Comparison of ENCODE assay signal across 29 mouse cellular contexts in the genomic region with DNA sequence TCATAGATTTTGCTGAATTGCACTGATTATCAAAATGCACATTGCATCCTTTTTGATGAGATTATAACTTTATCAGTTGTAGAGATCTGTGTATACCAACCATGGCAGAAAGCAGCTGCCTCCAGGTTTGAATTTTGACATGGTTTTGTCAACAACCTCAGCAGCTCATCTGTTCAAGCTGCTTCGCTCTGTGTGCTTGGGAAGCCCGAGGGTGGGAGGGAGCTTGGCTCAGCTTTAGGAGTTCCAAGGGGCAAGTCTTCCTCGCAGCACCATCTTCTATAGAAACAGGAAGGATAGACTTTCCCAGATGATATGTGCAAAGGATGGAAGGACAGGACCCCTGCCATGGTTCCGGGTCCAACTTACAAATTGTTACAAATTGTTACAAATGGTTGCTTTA. TPM values are rescaled to one million over a fixed set of nuclear protein-coding genes. Genes with fewer than 3 reads are reported as not detected.
DNase-seq lines count a peak whose midpoint lies in the region; ATAC-seq and TF ChIP-seq lines count a peak whose summit lies in the region.
"Had no signal": no experiment of that assay in that cellular context is flagged by ENCODE, and none has a peak within 500 bp of the region (broad histone marks: within the 10 kb centered on the region; RNA-seq: fewer than 3 reads in every experiment).

No protein-coding gene starts in this region.

- no peaks in the 10 kb centered on the region for H3K36me3 ChIP-seq in forebrain, embryonic 14.5 days (ENCODE audit: control insufficient read depth, insufficient read depth, low read length)
- no peaks in the 10 kb centered on the region for H3K36me3 ChIP-seq in forebrain, embryonic 12.5 days (replicated peaks)
- no peaks in the 10 kb centered on the region; the same call in 1 of the 2 replicates for H3K36me3 ChIP-seq in forebrain, postnatal 0 days (ENCODE audit: insufficient read depth)
- H3K36me3 ChIP-seq: embryonic facial prominence, embryonic 12.5 days; embryonic facial prominence, embryonic 15.5 days; G1E; heart, embryonic 12.5 days; heart, embryonic 15.5 days; hindbrain, embryonic 10.5 days had no signal

- H3K27ac ChIP-seq in forebrain, embryonic 14.5 days (ENCODE audit: low read depth, low read length), result no peak overlapping the region
- no peak overlapping the region for H3K27ac ChIP-seq in forebrain, embryonic 12.5 days
- H3K27ac ChIP-seq in layer of hippocampus, adult 2 months, result peak overlapping the region; percentile 24; the same call in 1 of the 2 replicates
- no peak overlapping the region; the same call in 1 of the 2 replicates for H3K27ac ChIP-seq in forebrain, postnatal 0 days (ENCODE audit: low read depth, low read length)
- H3K27ac ChIP-seq: embryonic facial prominence, embryonic 12.5 days; embryonic facial prominence, embryonic 15.5 days; gastrocnemius, adult 2 months; heart, embryonic 15.5 days; hindbrain, embryonic 10.5 days; hindbrain, embryonic 14.5 days had no signal

- no peak overlapping the region for H3K4me3 ChIP-seq in forebrain, embryonic 14.5 days (ENCODE audit: low read depth, low read length)
- H3K4me3 ChIP-seq in forebrain, embryonic 12.5 days (replicated peaks), result no peak overlapping the region
- no peak overlapping the region for H3K4me3 ChIP-seq in layer of hippocampus, adult 2 months
- H3K4me3 ChIP-seq in forebrain, postnatal 0 days (ENCODE audit: low read depth, low read length), result no peak overlapping the region
- H3K4me3 ChIP-seq: embryonic facial prominence, embryonic 12.5 days; embryonic facial prominence, embryonic 15.5 days; gastrocnemius, adult 2 months; heart, embryonic 12.5 days; heart, embryonic 15.5 days; hindbrain, embryonic 10.5 days had no signal

- no peak overlapping the region for H3K9ac ChIP-seq in forebrain, embryonic 14.5 days (ENCODE audit: low read length)
- no peak overlapping the region for H3K9ac ChIP-seq in forebrain, embryonic 12.5 days
- H3K9ac ChIP-seq in forebrain, postnatal 0 days, result no peak overlapping the region
- H3K9ac ChIP-seq: embryonic facial prominence, embryonic 12.5 days; embryonic facial prominence, embryonic 15.5 days; heart, embryonic 12.5 days; heart, embryonic 15.5 days; hindbrain, embryonic 14.5 days had no signal

- peak; percentile 60; the same call in 1 of the 2 replicates for ATAC-seq in forebrain, embryonic 14.5 days
- no peak for ATAC-seq in forebrain, embryonic 12.5 days (ENCODE audit: low FRiP score)
- peak; percentile 66; the same call in 1 of the 2 replicates for ATAC-seq in forebrain, postnatal 0 days
- ATAC-seq: intestine, postnatal 0 days; Patski had no signal

- no peak overlapping the region for H3K4me2 ChIP-seq in forebrain, embryonic 14.5 days (ENCODE audit: low read length)
- H3K4me2 ChIP-seq in forebrain, embryonic 12.5 days, result no peak overlapping the region
- 0 out of 2 replicates have a peak overlapping the region, but pooled peaks have one; percentile 1 for H3K4me2 ChIP-seq in forebrain, postnatal 0 days (ENCODE audit: low read depth)
- H3K4me2 ChIP-seq: embryonic facial prominence, embryonic 12.5 days; embryonic facial prominence, embryonic 15.5 days; heart, embryonic 12.5 days; heart, embryonic 15.5 days; hindbrain, embryonic 14.5 days had no signal

- DNase-seq in forebrain, embryonic 14.5 days (ENCODE audit: low spot score), result peak; percentile 47
- no peak for DNase-seq in layer of hippocampus, adult 2 months (ENCODE audit: low spot score in 2 of 2)
- DNase-seq in layer of hippocampus, adult 18-20 months (ENCODE audit: low spot score in 2 of 2), result no peak
- peak; percentile 50 for DNase-seq in brain, embryonic 14.5 days (ENCODE audit: low read depth)
- DNase-seq in forebrain, postnatal 0 days, result peak; percentile 21
- no peak for DNase-seq in heart, adult 11 months
- DNase-seq: adrenal gland, postnatal 10 days; adrenal gland, postnatal 36 days; B cell, adult 2 months; cerebellum, adult 11 months; cerebellum, adult 2 months; cerebellum, adult 9-11 months; cerebellum, postnatal 25 days; gastrocnemius, adult 2 months; gastrocnemius, postnatal 14 days; heart, adult 18-20 months; heart, postnatal 10 days; heart, postnatal 36 days had no signal

- H3K4me1 ChIP-seq in forebrain, embryonic 14.5 days (ENCODE audit: control insufficient read depth, insufficient read depth, low read length), result peaks cover 9% of the 10 kb centered on the region; the same call in 1 of the 2 replicates
- H3K4me1 ChIP-seq in forebrain, embryonic 12.5 days, result no peaks in the 10 kb centered on the region
- H3K4me1 ChIP-seq in forebrain, postnatal 0 days (ENCODE audit: insufficient read depth), result 0 out of 2 replicates have a peak, but pooled peaks cover 7% of the 10 kb centered on the region
- H3K4me1 ChIP-seq: embryonic facial prominence, embryonic 12.5 days; embryonic facial prominence, embryonic 15.5 days; hindbrain, embryonic 10.5 days had no signal

- no peaks in the 10 kb centered on the region for H3K9me3 ChIP-seq in forebrain, embryonic 14.5 days (replicated peaks; ENCODE audit: control insufficient read depth, low read length)
- no peaks in the 10 kb centered on the region for H3K9me3 ChIP-seq in forebrain, embryonic 12.5 days
- no peaks in the 10 kb centered on the region for H3K9me3 ChIP-seq in forebrain, postnatal 0 days (ENCODE audit: low read length)
- H3K9me3 ChIP-seq: embryonic facial prominence, embryonic 12.5 days; embryonic facial prominence, embryonic 15.5 days; G1E; heart, embryonic 12.5 days; heart, embryonic 15.5 days; hindbrain, embryonic 10.5 days had no signal

- TF ChIP-seq CTCF in layer of hippocampus, adult 2 months (conservative IDR thresholded peaks at IDR 0.05), result no peak
- TF ChIP-seq CTCF in brain, embryonic 14.5 days (IDR thresholded peaks at IDR 0.05; ENCODE audit: borderline replicate concordance, extremely low read depth, insufficient read depth, insufficient read length), result no peak
- TF ChIP-seq CTCF in forebrain, postnatal 0 days (IDR thresholded peaks at IDR 0.05; ENCODE audit: low read depth), result no peak

- 78% methylated on average over 4 of the region's 4 CpGs for WGBS in forebrain, embryonic 14.5 days
- WGBS in forebrain, embryonic 12.5 days, result 78% methylated on average over 4 of the region's 4 CpGs
- WGBS in forebrain, postnatal 0 days, result 59% methylated on average over 4 of the region's 4 CpGs

- TF ChIP-seq POLR2A in brain, embryonic 14.5 days (IDR thresholded peaks at IDR 0.05; ENCODE audit: borderline replicate concordance, extremely low read depth, insufficient read depth, insufficient read length, poor library complexity, severe bottlenecking), result no peak

- no peaks in the 10 kb centered on the region for H3K27me3 ChIP-seq in forebrain, embryonic 14.5 days (replicated peaks; ENCODE audit: control insufficient read depth, insufficient read depth, low read length)
- no peaks in the 10 kb centered on the region for H3K27me3 ChIP-seq in forebrain, embryonic 12.5 days
- no peaks in the 10 kb centered on the region for H3K27me3 ChIP-seq in forebrain, postnatal 0 days (ENCODE audit: insufficient read depth, low read length)
- H3K27me3 ChIP-seq: CH12.LX; embryonic facial prominence, embryonic 12.5 days; embryonic facial prominence, embryonic 15.5 days; heart, embryonic 12.5 days; heart, embryonic 15.5 days; Patski had no signal

RNA-seq across cellular contexts. Expression of a gene that starts 32.9 kb away (rescaled TPM):
- 2.6 and 4.2 TPM in 2 replicates for polyA plus RNA-seq in forebrain, embryonic 14.5 days (2014; fragmentation: Nextera tagmentation; extraction: Ambion mirVana)
- polyA plus RNA-seq in forebrain, embryonic 12.5 days (2016; fragmentation: Nextera tagmentation; extraction: Ambion mirVana), result 4.2 and 4.4 TPM in 2 replicates
- total RNA-seq in layer of hippocampus, adult 2 months (2021), result 10 to 100 TPM; 32.0 to 34.7 TPM
- total RNA-seq in layer of hippocampus, adult 18-20 months (2021), result 10 to 100 TPM; 31.0 to 33.7 TPM
- polyA plus RNA-seq in brain, embryonic 14.5 days (2012; rRNA removed), result 4.2 and 5.5 TPM in 2 replicates
- 7.7 and 9.2 TPM in 2 replicates for total RNA-seq in forebrain, postnatal 0 days (2014; rRNA removed)
- 1.9 and 3.0 TPM in 2 replicates for polyA plus RNA-seq in forebrain, postnatal 0 days (2015; fragmentation: Nextera tagmentation; extraction: Ambion mirVana)
- polyA plus RNA-seq: G1E had no signal

Comparison
In these comparisons a context has a peak if more than half of its experiments do, and no peak if none do; other contexts are left out.
1. DNase-seq: peak in forebrain, embryonic 14.5 days (single experiment), brain, embryonic 14.5 days (single experiment) and forebrain, postnatal 0 days (single experiment); none in layer of hippocampus, adult 2 months (0 of 2), layer of hippocampus, adult 18-20 months (0 of 2) and heart, adult 11 months (single experiment).